Mouse (Mus musculus) kidney, embryonic 14.5 days (tissue): ENCODE measurements at regions not wholly inside any gene's neighbourhood (a gene's known extent, or its start where the extent isn't known, plus 50 kb on each side); places are given as distances from the start of the nearest gene placed in this dataset.
"Not testable (repeated sequence)": the region's sequence is repeated elsewhere in the genome, so short reads cannot be mapped to it uniquely, and the experiment has no call there.

ENCODE experiments used
- ATAC-seq: fragments of 200-750 bp; cut with Nextera tagmentation; 2 replicates; pipeline ENCODE4 v1.8.0; 2017; ENCODE audit warnings: moderate number of reproducible peaks, mild to moderate bottlenecking, moderate TSS enrichment, moderate library complexity; ENCODE audit not compliant: low FRiP score, low TSS enrichment
- H3K27ac ChIP-seq: fragments of 300-500 bp; sonication (generic); 2 replicates; pipeline ENCODE4 v1.5.1; 2014; ENCODE audit warnings: low read depth, mild to moderate bottlenecking, low read length, moderate library complexity, mixed read lengths
- H3K27me3 ChIP-seq: fragments of 300-500 bp; sonication (generic); 2 replicates; pipeline ENCODE4 v1.6.1; 2014; ENCODE audit warnings: mild to moderate bottlenecking, low read length; ENCODE audit not compliant: control insufficient read depth, insufficient read depth
- H3K36me3 ChIP-seq: fragments of 300-500 bp; sonication (generic); 2 replicates; pipeline ENCODE4 v1.6.1; 2014; ENCODE audit warnings: low read length, mixed read lengths; ENCODE audit not compliant: control insufficient read depth, insufficient read depth
- H3K4me1 ChIP-seq: fragments of 300-500 bp; sonication (generic); 2 replicates; pipeline ENCODE4 v1.6.1; 2014; ENCODE audit warnings: low read length, mixed read lengths; ENCODE audit not compliant: control insufficient read depth, insufficient read depth
- H3K4me2 ChIP-seq: fragments of 300-500 bp; sonication (generic); replicated peaks from 2 replicates; pipeline ENCODE4 v1.6.1; 2014; ENCODE audit warnings: low read depth, mild to moderate bottlenecking, low read length
- H3K4me3 ChIP-seq: fragments of 300-500 bp; sonication (generic); 2 replicates; pipeline ENCODE4 v1.5.1; 2014; ENCODE audit warnings: mild to moderate bottlenecking, low read length
- H3K9ac ChIP-seq: fragments of 300-500 bp; sonication (generic); 2 replicates; pipeline ENCODE4 v1.6.1; 2014; ENCODE audit warnings: low read depth, mild to moderate bottlenecking, low read length, moderate library complexity
- H3K9me3 ChIP-seq: fragments of 300-500 bp; sonication (generic); 2 replicates; pipeline ENCODE4 v1.6.1; 2016; ENCODE audit warnings: low read length; ENCODE audit not compliant: control insufficient read depth
- WGBS: fragments of 180-500 bp; shearing (Covaris S2); extraction: QIAGEN DNeasy Blood & Tissue Kit; methylation state at CpG from one replicate; pipeline ENCODE4 v1.1.7; 2014; 5-methylcytosine and 5-hydroxymethylcytosine counted together

DNA sequence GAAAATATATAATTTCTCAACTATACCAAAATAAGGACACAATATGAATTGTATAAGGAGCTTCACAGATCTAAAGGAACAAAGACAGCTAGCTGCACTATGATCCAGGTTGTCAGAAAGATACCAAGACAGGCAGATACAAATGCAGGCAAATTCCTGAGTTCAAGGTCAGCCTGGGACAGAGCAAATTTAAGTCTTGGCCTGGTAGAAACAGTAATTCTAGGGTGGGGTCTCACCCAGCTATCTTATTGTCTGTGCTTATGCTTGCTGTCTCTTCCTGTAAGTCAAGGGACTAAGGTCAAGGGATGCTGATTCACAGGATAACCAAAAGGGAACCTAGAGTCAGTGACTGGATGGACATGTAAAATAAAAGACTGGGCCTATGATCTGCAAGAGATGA lies 250.4 kb downstream of the Nucb2 start:
- H3K27ac ChIP-seq, result no peak overlapping the region
- no peaks in the 10 kb centered on the region for H3K9me3 ChIP-seq
- ATAC-seq, result no peak
- no peak overlapping the region for H3K9ac ChIP-seq
- no peak overlapping the region for H3K4me3 ChIP-seq
- no peak overlapping the region for H3K4me2 ChIP-seq
- no peaks in the 10 kb centered on the region for H3K4me1 ChIP-seq
- H3K36me3 ChIP-seq, result no peaks in the 10 kb centered on the region
- no peaks in the 10 kb centered on the region for H3K27me3 ChIP-seq

DNA sequence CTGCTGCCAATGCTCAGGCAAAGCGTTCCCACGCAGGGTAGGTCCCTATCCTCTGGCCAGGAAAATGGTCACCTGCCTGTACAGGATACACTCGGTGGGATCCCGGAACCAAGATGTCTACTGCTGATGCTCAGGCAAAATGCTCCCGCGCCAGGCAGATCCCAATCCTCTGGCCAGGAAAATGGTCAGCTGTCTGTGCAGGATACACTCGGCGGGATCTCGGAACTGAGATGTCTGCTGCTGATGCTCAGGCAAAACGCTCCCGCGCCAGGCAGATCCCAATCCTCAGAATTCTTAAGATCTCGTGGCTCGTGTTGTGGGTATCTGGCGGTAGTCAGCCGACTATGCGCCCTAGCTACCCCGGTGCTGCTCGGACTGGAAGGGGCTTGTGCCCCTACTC lies 288.0 kb downstream of the Nucb2 start:
- H3K4me2 ChIP-seq, H3K27me3 ChIP-seq, H3K9me3 ChIP-seq, H3K4me1 ChIP-seq, H3K36me3 ChIP-seq, H3K9ac ChIP-seq, ATAC-seq, H3K27ac ChIP-seq, H3K4me3 ChIP-seq: not testable (repeated sequence)
- 94% methylated on average over 19 of the region's 19 CpGs for WGBS

DNA sequence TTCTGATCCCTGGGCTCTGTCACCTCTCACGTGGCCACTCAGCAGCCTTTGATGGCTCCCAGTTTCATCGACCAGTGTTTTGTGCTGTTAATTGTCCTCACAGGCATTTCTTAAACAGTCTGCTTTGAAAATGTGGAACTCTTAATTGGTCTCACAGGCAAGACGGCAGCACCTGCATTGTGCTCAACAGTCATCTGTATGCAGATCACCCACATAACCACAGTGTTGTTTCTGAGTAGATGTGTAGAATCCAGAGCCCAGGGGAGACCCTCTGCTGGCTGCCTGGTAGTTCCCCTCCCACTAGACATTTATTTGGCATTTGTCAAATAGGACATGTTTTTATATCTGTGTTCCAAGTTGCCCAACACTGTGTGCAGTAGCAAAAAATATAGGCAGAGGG lies 304.3 kb downstream of the Nucb2 start:
- no peaks in the 10 kb centered on the region for H3K36me3 ChIP-seq
- ATAC-seq, result no peak
- no peak overlapping the region for H3K27ac ChIP-seq
- no peak overlapping the region for H3K4me3 ChIP-seq
- H3K4me2 ChIP-seq, result no peak overlapping the region
- 65% methylated on average over 3 of the region's 3 CpGs for WGBS
- no peaks in the 10 kb centered on the region for H3K9me3 ChIP-seq
- no peak overlapping the region for H3K9ac ChIP-seq
- no peaks in the 10 kb centered on the region for H3K4me1 ChIP-seq
- H3K27me3 ChIP-seq, result no peaks in the 10 kb centered on the region

DNA sequence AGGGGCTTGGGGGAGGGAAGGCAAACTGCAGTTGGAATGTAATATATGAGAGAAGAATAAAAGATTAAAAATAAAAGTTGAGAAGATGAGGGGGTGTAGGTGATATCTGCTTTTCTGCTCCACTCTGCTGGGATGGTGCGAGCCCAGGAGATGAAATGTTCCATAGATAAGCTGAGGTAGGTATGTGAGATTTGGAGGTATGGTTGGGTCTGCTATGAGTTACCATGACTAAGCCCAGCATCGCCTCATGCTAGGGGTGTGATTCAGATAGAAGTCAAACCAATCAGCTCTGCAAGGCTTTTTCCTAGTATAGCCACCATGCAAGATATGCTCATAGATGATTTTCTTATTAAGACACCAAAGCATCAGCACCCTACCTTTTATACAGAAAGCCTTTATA lies 312.3 kb downstream of the Nucb2 start:
- Histone ChIP-seq H3K4me1 (no peaks in the 10 kb centered on the region), H3K27me3 (no peaks in the 10 kb centered on the region), H3K4me3 (no peak overlapping the region), H3K4me2 (no peak overlapping the region), H3K36me3 (no peaks in the 10 kb centered on the region), H3K9me3 (no peaks in the 10 kb centered on the region), H3K9ac (no peak overlapping the region), H3K27ac (no peak overlapping the region)
- 90% methylated on average over 2 of the region's 2 CpGs for WGBS
- ATAC-seq, result no peak

DNA sequence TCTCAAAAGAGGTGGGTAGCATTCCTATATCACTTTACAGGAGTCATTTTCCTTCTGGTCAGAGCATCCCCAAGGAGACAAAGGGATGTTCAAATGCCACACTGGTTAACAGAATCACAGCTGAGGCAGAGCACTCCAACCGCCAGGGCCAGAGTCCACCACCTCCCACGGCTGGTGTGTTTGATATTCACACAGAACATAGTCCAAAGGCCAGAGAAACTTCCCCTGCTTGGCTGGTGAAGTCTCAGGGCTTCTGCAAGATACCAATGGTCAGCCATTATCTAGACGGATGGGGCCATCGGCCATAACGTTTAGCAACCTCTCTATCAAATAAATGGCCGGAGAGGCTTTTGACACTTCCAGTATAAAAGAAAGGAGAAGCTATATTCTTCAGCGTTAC lies 313.8 kb downstream of the Nucb2 start:
- Histone ChIP-seq H3K9me3 (no peaks in the 10 kb centered on the region), H3K9ac (no peak overlapping the region), H3K27ac (no peak overlapping the region), H3K4me3 (no peak overlapping the region), H3K4me2 (no peak overlapping the region), H3K27me3 (no peaks in the 10 kb centered on the region), H3K4me1 (no peaks in the 10 kb centered on the region), H3K36me3 (no peaks in the 10 kb centered on the region)
- no peak for ATAC-seq
- WGBS, result 76% methylated on average over 7 of the region's 7 CpGs

DNA sequence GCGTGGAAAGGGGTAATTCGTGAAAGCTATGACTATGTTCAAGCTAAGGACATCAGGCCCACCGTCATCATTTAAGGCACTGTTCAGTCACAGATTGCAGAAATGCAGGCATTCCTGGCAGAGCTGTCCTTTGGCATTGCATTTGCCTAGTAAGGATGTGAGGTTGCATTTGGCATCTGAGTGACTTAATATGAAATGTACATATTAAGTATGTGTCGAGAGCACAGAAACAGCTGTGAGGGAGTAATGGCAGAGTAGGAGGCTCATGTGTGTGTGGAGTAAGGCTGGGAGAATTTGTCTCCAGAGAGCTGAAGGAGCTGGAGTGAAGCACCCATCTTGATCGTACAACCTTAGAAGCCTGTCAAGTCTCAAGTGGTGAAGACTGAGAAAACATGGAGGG lies 316.4 kb downstream of the Nucb2 start:
- no peak overlapping the region for H3K4me2 ChIP-seq
- 88% methylated on average over 5 of the region's 5 CpGs for WGBS
- H3K36me3 ChIP-seq, result no peaks in the 10 kb centered on the region
- no peak overlapping the region for H3K9ac ChIP-seq
- H3K27ac ChIP-seq, result no peak overlapping the region
- H3K4me3 ChIP-seq, result no peak overlapping the region
- no peaks in the 10 kb centered on the region for H3K4me1 ChIP-seq
- H3K9me3 ChIP-seq, result no peaks in the 10 kb centered on the region
- no peaks in the 10 kb centered on the region for H3K27me3 ChIP-seq
- no peak for ATAC-seq

DNA sequence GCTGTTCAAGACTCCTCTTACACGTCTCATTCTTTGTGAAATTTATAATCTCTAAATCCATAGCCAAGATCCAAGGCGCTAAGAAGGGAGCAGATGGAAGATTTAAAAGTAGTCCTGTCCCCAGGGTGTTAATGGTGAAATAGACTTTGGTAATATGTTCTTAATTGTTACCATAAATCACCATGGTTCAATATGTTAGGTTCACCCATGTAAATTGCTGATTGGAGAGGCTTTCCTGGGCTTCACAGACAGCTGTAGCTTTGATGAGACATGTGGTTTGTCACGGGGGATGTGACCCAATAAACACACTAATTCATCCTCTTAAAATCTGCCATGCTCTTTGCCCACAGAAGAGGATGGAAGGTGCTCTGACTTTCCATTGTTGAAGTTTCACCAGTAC lies 338.7 kb downstream of the Nucb2 start:
- no peaks in the 10 kb centered on the region for H3K36me3 ChIP-seq
- 24% methylated on average over 3 of the region's 3 CpGs for WGBS

DNA sequence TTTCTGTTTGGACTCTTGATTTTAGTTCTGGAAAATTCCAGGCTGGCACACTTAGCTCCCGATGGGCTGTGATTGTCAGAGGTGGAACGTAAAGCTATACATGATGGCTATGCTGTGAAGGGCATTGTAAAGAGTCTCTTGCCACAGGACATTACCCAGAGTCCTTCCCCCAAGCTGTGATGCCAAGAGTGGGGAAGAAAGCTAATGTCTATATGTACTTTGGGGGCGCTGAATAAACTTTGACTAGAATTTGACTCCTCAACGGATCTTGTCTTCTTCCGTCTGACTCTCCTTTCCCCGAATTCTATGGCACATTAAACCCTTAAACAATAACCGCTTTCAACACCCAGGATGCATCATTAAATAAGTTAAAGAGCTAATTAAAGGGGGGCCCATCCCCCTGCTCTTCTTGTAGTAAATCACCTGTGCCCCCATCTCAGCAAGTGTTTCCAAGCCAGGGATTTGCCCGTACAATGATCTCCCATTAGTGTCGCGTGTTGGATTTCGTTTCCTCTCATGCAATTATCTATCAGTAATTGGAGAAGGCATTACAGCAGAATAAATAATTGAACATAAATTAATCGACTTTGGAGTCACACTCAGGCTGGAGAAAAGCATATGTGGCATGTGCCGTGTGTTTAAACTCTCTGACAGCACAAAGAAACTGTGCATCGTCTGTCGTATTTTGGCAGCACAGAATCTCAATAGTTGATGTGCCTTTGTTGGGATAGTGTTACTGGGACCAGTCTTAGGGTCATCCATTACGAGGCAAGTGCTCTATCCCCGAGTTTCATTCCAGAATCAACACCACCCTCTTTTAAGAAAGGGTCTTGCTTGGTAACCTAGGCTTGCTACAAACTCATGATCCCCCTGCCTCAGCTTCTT lies 343.9 kb downstream of the Nucb2 start:
- WGBS, result 44% methylated on average over 17 of the region's 17 CpGs
- Histone ChIP-seq H3K4me2 (no peak overlapping the region), H3K27ac (no peak overlapping the region; the same call in 1 of the 2 replicates), H3K27me3 (no peaks in the 10 kb centered on the region), H3K4me3 (no peak overlapping the region), H3K4me1 (0 out of 2 replicates have a peak, but pooled peaks cover 2% of the 10 kb centered on the region), H3K9ac (no peak overlapping the region), H3K9me3 (no peaks in the 10 kb centered on the region), H3K36me3 (no peaks in the 10 kb centered on the region)
- peak; percentile 90 for ATAC-seq

More for the DNA sequence above, 338.7 kb downstream of the Nucb2 start:
- peak; percentile 60 for ATAC-seq
- Histone ChIP-seq H3K4me1 (peaks cover 8% of the 10 kb centered on the region; the same call in 1 of the 2 replicates), H3K27ac (0 out of 2 replicates have a peak overlapping the region, but pooled peaks have one; percentile 42), H3K4me2 (no peak overlapping the region), H3K4me3 (no peak overlapping the region), H3K27me3 (no peaks in the 10 kb centered on the region), H3K9me3 (no peaks in the 10 kb centered on the region), H3K9ac (no peak overlapping the region)

DNA sequence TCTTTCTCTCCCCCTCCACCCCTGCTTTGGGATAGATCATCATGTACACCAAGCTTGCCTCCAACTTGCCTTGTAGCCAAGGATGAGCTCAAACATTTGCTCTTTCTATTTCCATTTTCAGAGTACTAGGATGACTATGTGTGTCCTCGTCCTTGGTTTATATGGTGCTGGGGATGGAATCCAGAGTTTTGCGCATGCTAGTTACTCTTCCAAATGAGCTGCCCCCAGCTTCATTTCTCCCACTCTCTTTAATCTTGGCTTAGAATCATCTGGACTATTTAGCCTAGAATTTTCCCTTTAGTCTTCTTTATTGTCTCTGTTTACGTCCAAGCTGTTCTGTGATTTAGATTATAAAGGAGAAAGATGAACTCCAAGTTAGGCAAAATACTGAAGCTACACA lies 349.2 kb downstream of the Nucb2 start:
- no peak for ATAC-seq
- Histone ChIP-seq H3K4me3 (no peak overlapping the region), H3K9ac (no peak overlapping the region), H3K4me2 (no peak overlapping the region), H3K36me3 (no peaks in the 10 kb centered on the region), H3K27ac (no peak overlapping the region), H3K9me3 (no peaks in the 10 kb centered on the region), H3K4me1 (peaks cover 3% of the 10 kb centered on the region; the same call in 1 of the 2 replicates), H3K27me3 (no peaks in the 10 kb centered on the region)
- WGBS, result 96% methylated on average over 3 of the region's 3 CpGs
